Comparison of ENCODE assay signal across 8 mouse cellular contexts in genomic region chr4:62870391-62870983, GRCm38 (mm10).
A peak's percentile ranks its signal among the peaks of the same experiment; 100 is the strongest.
DNase-seq lines count a peak whose midpoint lies in the region; ATAC-seq lines count a peak whose summit lies in the region.

No protein-coding gene starts in this region.

- no peaks in the 10 kb centered on the region for H3K36me3 ChIP-seq in heart, embryonic 12.5 days

- H3K27ac ChIP-seq in heart, embryonic 12.5 days (ENCODE audit: poor library complexity, severe bottlenecking), result no peak overlapping the region

- ATAC-seq in heart, embryonic 12.5 days (ENCODE audit: insufficient number of reproducible peaks, low FRiP score), result peak; percentile 53

- peak; percentile 8 to 14 for DNase-seq in adrenal gland, postnatal 36 days
- DNase-seq in adrenal gland, adult (ENCODE audit: inconsistent age in 2 of 2, low spot score in 1 of 2), result no peak
- DNase-seq in 3134 (ENCODE audit: extremely low read depth, insufficient read length, low spot score), result peak; percentile 54
- peak; percentile 11 to 34 for DNase-seq in layer of hippocampus, postnatal 36 days
- peak; percentile 5 for DNase-seq in right cerebral cortex, postnatal 36 days (ENCODE audit: low spot score in 2 of 2)
- DNase-seq in c-Kit-positive CD71-positive TER-119-positive erythroid progenitor cells, embryonic 14.5 days (ENCODE audit: low spot score), result no peak
- no peak for DNase-seq in spleen, postnatal 14 days (ENCODE audit: low spot score in 2 of 2)

- no peak overlapping the region for H3K4me3 ChIP-seq in heart, embryonic 12.5 days

- H3K4me1 ChIP-seq in heart, embryonic 12.5 days (replicated peaks), result peaks cover 11% of the 10 kb centered on the region

- no peak overlapping the region; the same call in 1 of the 2 replicates for H3K9ac ChIP-seq in heart, embryonic 12.5 days

- 51% methylated on average over 14 of the region's 14 CpGs for WGBS in heart, embryonic 12.5 days

- 0 out of 2 replicates have a peak, but pooled peaks cover 5% of the 10 kb centered on the region for H3K27me3 ChIP-seq in heart, embryonic 12.5 days (replicated peaks)

- H3K9me3 ChIP-seq in heart, embryonic 12.5 days (replicated peaks), result peaks cover 10% of the 10 kb centered on the region; the same call in 1 of the 2 replicates

- H3K4me2 ChIP-seq in heart, embryonic 12.5 days, result no peak overlapping the region

Comparison
In these comparisons a context has a peak if more than half of its experiments do, and no peak if none do; other contexts are left out.
1. DNase-seq: peak in adrenal gland, postnatal 36 days (2 of 2), 3134 (single experiment), layer of hippocampus, postnatal 36 days (2 of 2) and right cerebral cortex, postnatal 36 days (2 of 2); none in adrenal gland, adult (0 of 2), c-Kit-positive CD71-positive TER-119-positive erythroid progenitor cells, embryonic 14.5 days (single experiment) and spleen, postnatal 14 days (0 of 2).